Mouse (Mus musculus): ENCODE measurements around the gene Cbx6. TPM values are rescaled to one million over a fixed set of nuclear protein-coding genes. Genes with fewer than 3 reads are reported as not detected.

Gene Cbx6
- total RNA-seq, 1 experiment from 2014 or later: 73.0 TPM

Other genes starting within 250 kb of the Cbx6 start
- 2.5 and 3.5 TPM in 2 replicates for gene Dmc1, start 229.6 kb downstream of the Cbx6 start, total RNA-seq (2021)
- gene Fam227a, start 175.7 kb downstream of the Cbx6 start, total RNA-seq (2021): 2.9 and 4.1 TPM in 2 replicates
- gene Cby1, start 175.5 kb downstream of the Cbx6 start, total RNA-seq (2021): 15.0 and 24.5 TPM in 2 replicates
- 82.7 and 113 TPM in 2 replicates for gene Tomm22, start 163.8 kb downstream of the Cbx6 start, total RNA-seq (2021)
- 26.8 and 27.9 TPM in 2 replicates for gene Josd1, start 146.8 kb downstream of the Cbx6 start, total RNA-seq (2021)
- 30.1 and 34.7 TPM in 2 replicates for gene Gtpbp1, start 143.8 kb downstream of the Cbx6 start, total RNA-seq (2021)
- 44.0 and 50.9 TPM in 2 replicates for gene Sun2, start 92.2 kb downstream of the Cbx6 start, total RNA-seq (2021)
- gene Dnal4, start 56.8 kb downstream of the Cbx6 start, total RNA-seq (2021): 17.7 and 23.1 TPM in 2 replicates
- gene Nptxr, start 29.9 kb downstream of the Cbx6 start, total RNA-seq (2021): 4.6 and 6.8 TPM in 2 replicates
- gene Npcd, start 451 bp downstream of the Cbx6 start, total RNA-seq (2021): 1.7 and 2.6 TPM in 2 replicates
- 17.5 and 25.0 TPM in 2 replicates for gene Apobec3, start 57.0 kb upstream of the Cbx6 start, total RNA-seq (2021)
- 15.7 and 22.4 TPM in 2 replicates for gene Cbx7, start 136.4 kb upstream of the Cbx6 start, total RNA-seq (2021)
- gene Pdgfb, start 180.3 kb upstream of the Cbx6 start, total RNA-seq (2021): 48.1 and 48.6 TPM in 2 replicates

Data from adrenal gland, postnatal 25 days (tissue).